Mouse (Mus musculus): ENCODE measurements at regions not wholly inside any gene's neighbourhood (a gene's known extent, or its start where the extent isn't known, plus 50 kb on each side); places are given as distances from the start of the nearest gene placed in this dataset.

DNA sequence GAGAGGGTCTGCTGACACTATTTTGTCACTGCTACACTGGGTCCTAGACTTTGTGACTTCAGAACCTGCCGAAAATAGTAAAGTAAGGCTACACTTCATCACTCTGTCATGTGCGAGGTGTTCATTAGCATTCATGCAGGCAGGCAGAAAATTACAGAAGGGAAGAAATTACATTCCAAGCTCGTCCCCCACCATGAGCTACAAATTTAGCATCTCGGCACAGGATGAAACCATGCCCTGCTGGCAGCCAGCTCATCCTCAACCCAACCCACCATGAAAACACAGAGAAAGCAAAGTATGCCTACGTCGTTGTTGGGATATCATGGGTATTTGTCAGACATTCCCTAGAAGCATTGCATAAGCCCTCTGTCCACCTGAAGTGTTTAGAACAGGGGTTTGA is 103.9 kb downstream of the Kctd12 start:
- no peak for TF ChIP-seq CTCF (IDR thresholded peaks at IDR 0.05; ENCODE audit: low read depth)
- TF ChIP-seq EP300 (optimal IDR thresholded peaks at IDR 0.05): no peak
- Histone ChIP-seq H3K4me2 (replicated peaks; ENCODE audit: low read depth) (no peak overlapping the region), H3K27me3 (ENCODE audit: control insufficient read depth, insufficient read depth, low read length) (no peaks in the 10 kb centered on the region), H3K9me3 (ENCODE audit: control insufficient read depth, low read length) (no peaks in the 10 kb centered on the region), H3K9ac (ENCODE audit: low read length) (no peak overlapping the region), H3K36me3 (ENCODE audit: control insufficient read depth, insufficient read depth, low read length) (no peaks in the 10 kb centered on the region), H3K4me1 (replicated peaks; ENCODE audit: control insufficient read depth, insufficient read depth) (no peaks in the 10 kb centered on the region), H3K4me3 (ENCODE audit: low read depth, low read length) (no peak overlapping the region), H3K27ac (replicated peaks) (no peak overlapping the region)
- ATAC-seq (ENCODE audit: low FRiP score, low TSS enrichment) (no peak), DNase-seq (ENCODE audit: low spot score) (no peak)
- WGBS: 87% methylated on average over 6 of the region's 6 CpGs

DNA sequence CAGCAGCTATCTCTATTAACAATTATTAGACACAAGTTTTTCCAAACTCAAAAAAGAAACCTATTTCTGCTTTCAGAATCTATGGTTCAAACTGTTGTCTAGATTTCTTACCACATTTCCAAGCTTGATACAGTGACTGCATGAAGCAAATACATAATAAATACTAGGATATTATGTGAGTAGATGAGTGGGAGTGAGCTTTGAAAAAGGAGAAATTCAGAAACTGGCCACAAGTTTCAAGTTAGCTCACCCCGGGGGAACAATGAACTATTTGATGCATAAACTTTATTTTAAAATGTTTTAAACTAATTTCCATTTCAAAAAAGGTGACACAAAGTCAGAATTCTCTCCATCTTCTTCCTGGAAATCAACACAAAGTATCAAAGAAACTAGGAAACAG is 114.3 kb downstream of the Kctd12 start:
- Histone ChIP-seq H3K9me3 (ENCODE audit: control insufficient read depth, low read length) (no peaks in the 10 kb centered on the region), H3K36me3 (ENCODE audit: control insufficient read depth, insufficient read depth, low read length) (no peaks in the 10 kb centered on the region), H3K27ac (replicated peaks) (no peak overlapping the region), H3K9ac (ENCODE audit: low read length) (no peak overlapping the region), H3K4me3 (ENCODE audit: low read depth, low read length) (no peak overlapping the region), H3K4me1 (replicated peaks; ENCODE audit: control insufficient read depth, insufficient read depth) (no peaks in the 10 kb centered on the region), H3K27me3 (ENCODE audit: control insufficient read depth, insufficient read depth, low read length) (no peaks in the 10 kb centered on the region), H3K4me2 (replicated peaks; ENCODE audit: low read depth) (no peak overlapping the region)
- ATAC-seq (ENCODE audit: low FRiP score, low TSS enrichment) (no peak), DNase-seq (ENCODE audit: low spot score) (no peak)
- TF ChIP-seq EP300 (optimal IDR thresholded peaks at IDR 0.05) (no peak), CTCF (IDR thresholded peaks at IDR 0.05; ENCODE audit: low read depth) (no peak)
- WGBS: 84% methylated on average over 1 of the region's 1 CpGs

DNA sequence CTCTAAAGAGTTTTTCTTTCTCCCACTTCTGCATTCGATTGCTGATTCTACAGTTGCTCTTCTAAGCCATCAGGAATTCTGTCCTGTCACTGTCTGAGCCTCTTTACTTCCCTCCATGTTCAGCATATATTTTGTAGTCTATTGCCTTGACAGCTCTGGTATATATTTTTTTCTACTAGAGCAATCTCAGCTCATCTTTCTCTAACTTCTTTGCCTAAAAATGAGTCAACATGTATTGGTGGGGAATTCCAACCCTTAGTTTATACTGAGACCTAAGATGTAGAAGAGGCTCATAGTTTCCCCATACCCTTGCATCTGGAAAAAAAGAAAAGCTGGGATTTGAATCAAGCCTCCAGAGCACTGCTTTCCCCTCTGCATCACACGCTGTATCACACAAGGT is 114.7 kb downstream of the Kctd12 start:
- Histone ChIP-seq H3K27me3 (ENCODE audit: control insufficient read depth, insufficient read depth, low read length) (no peaks in the 10 kb centered on the region), H3K4me2 (replicated peaks; ENCODE audit: low read depth) (no peak overlapping the region), H3K9ac (ENCODE audit: low read length) (no peak overlapping the region), H3K27ac (replicated peaks) (no peak overlapping the region), H3K4me3 (ENCODE audit: low read depth, low read length) (no peak overlapping the region), H3K4me1 (replicated peaks; ENCODE audit: control insufficient read depth, insufficient read depth) (no peaks in the 10 kb centered on the region), H3K36me3 (ENCODE audit: control insufficient read depth, insufficient read depth, low read length) (no peaks in the 10 kb centered on the region), H3K9me3 (ENCODE audit: control insufficient read depth, low read length) (no peaks in the 10 kb centered on the region)
- ATAC-seq (ENCODE audit: low FRiP score, low TSS enrichment) (no peak), DNase-seq (ENCODE audit: low spot score) (no peak)
- TF ChIP-seq CTCF (IDR thresholded peaks at IDR 0.05; ENCODE audit: low read depth) (no peak), EP300 (optimal IDR thresholded peaks at IDR 0.05) (no peak)
- 77% methylated on average over 2 of the region's 2 CpGs for WGBS

DNA sequence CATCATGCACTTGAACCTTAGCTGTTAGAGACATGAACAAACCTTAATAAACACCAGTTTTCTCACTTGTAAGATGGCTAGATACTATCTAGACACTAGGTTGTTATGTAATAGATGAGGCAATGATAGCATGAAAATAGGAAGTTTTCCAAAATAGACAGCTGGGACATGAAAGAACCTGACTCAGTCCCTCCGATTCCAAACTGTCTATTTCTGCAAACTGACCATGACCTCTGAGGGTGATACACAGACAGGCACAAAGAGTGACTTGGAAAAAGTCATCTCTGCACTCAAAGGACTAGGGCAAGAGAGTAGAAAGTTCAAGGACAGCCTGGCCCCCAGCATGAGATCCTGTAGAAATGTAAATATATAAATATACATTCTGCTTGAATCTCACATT is 115.9 kb downstream of the Kctd12 start:
- DNase-seq (ENCODE audit: low spot score) (no peak), ATAC-seq (ENCODE audit: low FRiP score, low TSS enrichment) (no peak)
- 59% methylated on average over 1 of the region's 1 CpGs for WGBS

DNA sequence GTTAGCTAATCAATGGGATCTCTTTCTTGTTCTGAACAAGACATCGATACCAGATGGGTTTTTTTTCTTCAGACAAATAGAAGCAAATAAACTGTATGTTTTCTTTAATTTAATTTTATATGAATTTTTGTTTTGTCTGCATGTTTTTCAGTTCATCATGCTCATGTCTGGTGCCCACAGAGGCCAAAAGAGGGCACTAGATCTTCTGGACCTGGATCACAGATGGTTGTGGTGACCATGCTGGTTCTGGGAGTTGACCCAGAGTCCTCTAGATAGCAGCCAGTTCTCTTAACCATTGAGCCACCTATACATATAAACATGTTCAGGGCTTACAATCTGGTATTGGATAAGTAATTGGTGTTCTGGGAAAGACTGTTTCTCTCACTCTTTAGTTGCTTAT is 120.7 kb downstream of the Kctd12 start:
- DNase-seq (ENCODE audit: low spot score): no peak
- Histone ChIP-seq H3K4me2 (replicated peaks; ENCODE audit: low read depth) (no peak overlapping the region), H3K4me1 (replicated peaks; ENCODE audit: control insufficient read depth, insufficient read depth) (no peaks in the 10 kb centered on the region), H3K9ac (ENCODE audit: low read length) (no peak overlapping the region), H3K4me3 (ENCODE audit: low read depth, low read length) (no peak overlapping the region), H3K27ac (replicated peaks) (no peak overlapping the region), H3K27me3 (ENCODE audit: control insufficient read depth, insufficient read depth, low read length) (no peaks in the 10 kb centered on the region), H3K36me3 (ENCODE audit: control insufficient read depth, insufficient read depth, low read length) (no peaks in the 10 kb centered on the region), H3K9me3 (ENCODE audit: control insufficient read depth, low read length) (no peaks in the 10 kb centered on the region)
- no peak for ATAC-seq (ENCODE audit: low FRiP score, low TSS enrichment)
- 94% methylated on average over 1 of the region's 1 CpGs for WGBS
- TF ChIP-seq EP300 (optimal IDR thresholded peaks at IDR 0.05) (no peak), CTCF (IDR thresholded peaks at IDR 0.05; ENCODE audit: low read depth) (no peak)

More for the DNA sequence above, 115.9 kb downstream of the Kctd12 start:
- Histone ChIP-seq H3K27me3 (ENCODE audit: control insufficient read depth, insufficient read depth, low read length) (no peaks in the 10 kb centered on the region), H3K36me3 (ENCODE audit: control insufficient read depth, insufficient read depth, low read length) (no peaks in the 10 kb centered on the region), H3K4me3 (ENCODE audit: low read depth, low read length) (no peak overlapping the region), H3K4me2 (replicated peaks; ENCODE audit: low read depth) (no peak overlapping the region), H3K9ac (ENCODE audit: low read length) (no peak overlapping the region), H3K4me1 (replicated peaks; ENCODE audit: control insufficient read depth, insufficient read depth) (no peaks in the 10 kb centered on the region), H3K27ac (replicated peaks) (no peak overlapping the region), H3K9me3 (ENCODE audit: control insufficient read depth, low read length) (no peaks in the 10 kb centered on the region)
- TF ChIP-seq EP300 (optimal IDR thresholded peaks at IDR 0.05) (no peak), CTCF (IDR thresholded peaks at IDR 0.05; ENCODE audit: low read depth) (no peak)

DNA sequence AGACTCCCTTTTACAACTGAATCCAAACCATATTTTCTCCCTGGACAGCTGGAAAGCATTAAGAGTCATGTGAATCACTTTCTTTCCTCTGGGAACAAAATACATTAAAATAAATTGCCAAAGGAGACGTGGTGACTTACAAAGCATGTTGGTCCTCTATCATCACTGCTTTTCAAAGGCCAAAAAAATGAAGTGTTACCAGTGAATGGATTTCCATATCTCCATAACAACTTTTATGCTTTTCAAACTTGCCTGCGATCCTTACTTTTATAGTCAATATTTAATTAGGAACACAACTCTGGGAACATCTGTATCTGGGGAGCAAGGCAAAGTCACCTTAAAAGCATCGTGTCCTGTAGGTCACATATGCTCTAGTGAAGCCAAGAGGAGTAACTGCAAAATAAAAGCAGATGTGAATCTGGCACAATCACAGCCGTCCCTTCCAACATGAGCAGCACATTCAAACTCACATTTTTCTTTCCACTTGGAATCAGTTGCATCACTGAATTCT is 123.0 kb downstream of the Kctd12 start:
- H3K9ac ChIP-seq (ENCODE audit: low read length): no peak overlapping the region
- H3K4me2 ChIP-seq (replicated peaks; ENCODE audit: low read depth): no peak overlapping the region
- no peaks in the 10 kb centered on the region for H3K36me3 ChIP-seq (ENCODE audit: control insufficient read depth, insufficient read depth, low read length)
- H3K27ac ChIP-seq (replicated peaks): no peak overlapping the region
- H3K27me3 ChIP-seq (ENCODE audit: control insufficient read depth, insufficient read depth, low read length): no peaks in the 10 kb centered on the region
- H3K4me3 ChIP-seq (ENCODE audit: low read depth, low read length): no peak overlapping the region
- ATAC-seq (ENCODE audit: low FRiP score, low TSS enrichment) (no peak), DNase-seq (ENCODE audit: low spot score) (no peak)
- H3K4me1 ChIP-seq (replicated peaks; ENCODE audit: control insufficient read depth, insufficient read depth): no peaks in the 10 kb centered on the region
- TF ChIP-seq EP300 (optimal IDR thresholded peaks at IDR 0.05) (no peak), CTCF (IDR thresholded peaks at IDR 0.05; ENCODE audit: low read depth) (no peak)
- no peaks in the 10 kb centered on the region for H3K9me3 ChIP-seq (ENCODE audit: control insufficient read depth, low read length)
- 44% methylated on average over 4 of the region's 4 CpGs for WGBS

All from stomach, postnatal 0 days (tissue).